Mouse (Mus musculus): Measurements from ENCODE around the gene Sgo1. TPM values are rescaled to one million over a fixed set of nuclear protein-coding genes. Genes with fewer than 3 reads are reported as not detected.

Sgo1 gene
- polyA plus RNA-seq, 1 experiment from 2014 or later: 54.4 TPM

- H3K36me3 ChIP-seq (ENCODE audit: control insufficient read depth, insufficient read depth, low read length): no peaks in the 10 kb centered on the region
- DNase-seq (ENCODE audit: low spot score): no peak
- WGBS: 80% methylated on average over 5 of the region's 5 CpGs
- H3K4me2 ChIP-seq (ENCODE audit: low read depth, severe bottlenecking): no peak overlapping the region
- H3K9me3 ChIP-seq (ENCODE audit: control insufficient read depth, low read length): no peaks in the 10 kb centered on the region
- ATAC-seq (ENCODE audit: insufficient number of reproducible peaks, low FRiP score, low TSS enrichment, low read depth): no peak
- H3K27me3 ChIP-seq (ENCODE audit: control insufficient read depth, insufficient read depth, low read length): no peaks in the 10 kb centered on the region
- no peak overlapping the region for H3K27ac ChIP-seq (replicated peaks; ENCODE audit: low read depth, low read length)
- H3K4me1 ChIP-seq (ENCODE audit: control insufficient read depth, insufficient read depth, low read length): no peaks in the 10 kb centered on the region
- no peak overlapping the region for H3K9ac ChIP-seq (ENCODE audit: low read length)
- H3K4me3 ChIP-seq (ENCODE audit: low read depth, low read length): no peak overlapping the region
Measured at GRCm38 (mm10) chr17:53628131-53628530, 61.0 kb downstream of the Sgo1 start.

GRCm38 (mm10) chr17:53627497-53627896 is 61.6 kb downstream of the Sgo1 start:
- Histone ChIP-seq H3K27ac (replicated peaks; ENCODE audit: low read depth, low read length) (no peak overlapping the region), H3K9me3 (ENCODE audit: control insufficient read depth, low read length) (no peaks in the 10 kb centered on the region), H3K27me3 (ENCODE audit: control insufficient read depth, insufficient read depth, low read length) (no peaks in the 10 kb centered on the region), H3K4me2 (ENCODE audit: low read depth, severe bottlenecking) (no peak overlapping the region), H3K36me3 (ENCODE audit: control insufficient read depth, insufficient read depth, low read length) (no peaks in the 10 kb centered on the region), H3K4me1 (ENCODE audit: control insufficient read depth, insufficient read depth, low read length) (no peaks in the 10 kb centered on the region), H3K4me3 (ENCODE audit: low read depth, low read length) (no peak overlapping the region), H3K9ac (ENCODE audit: low read length) (no peak overlapping the region)
- ATAC-seq (ENCODE audit: insufficient number of reproducible peaks, low FRiP score, low TSS enrichment, low read depth) (no peak), DNase-seq (ENCODE audit: low spot score) (no peak)
- 80% methylated on average over 4 of the region's 4 CpGs for WGBS

GRCm38 (mm10) chr17:53626160-53626559 is 63.0 kb downstream of the Sgo1 start:
- no peaks in the 10 kb centered on the region for H3K4me1 ChIP-seq (ENCODE audit: control insufficient read depth, insufficient read depth, low read length)
- WGBS: 81% methylated on average over 3 of the region's 3 CpGs
- no peak for DNase-seq (ENCODE audit: low spot score)
- H3K4me2 ChIP-seq (ENCODE audit: low read depth, severe bottlenecking): no peak overlapping the region
- ATAC-seq (ENCODE audit: insufficient number of reproducible peaks, low FRiP score, low TSS enrichment, low read depth): no peak
- no peaks in the 10 kb centered on the region for H3K9me3 ChIP-seq (ENCODE audit: control insufficient read depth, low read length)
- H3K4me3 ChIP-seq (ENCODE audit: low read depth, low read length): no peak overlapping the region
- H3K36me3 ChIP-seq (ENCODE audit: control insufficient read depth, insufficient read depth, low read length): no peaks in the 10 kb centered on the region
- no peak overlapping the region for H3K27ac ChIP-seq (replicated peaks; ENCODE audit: low read depth, low read length)
- no peak overlapping the region for H3K9ac ChIP-seq (ENCODE audit: low read length)
- H3K27me3 ChIP-seq (ENCODE audit: control insufficient read depth, insufficient read depth, low read length): no peaks in the 10 kb centered on the region

Other genes starting within 250 kb of the Sgo1 start
- gene Efhb, start 226.0 kb downstream of the Sgo1 start, polyA plus RNA-seq (2014; fragmentation: Nextera tagmentation; extraction: Ambion mirVana): 0.17 and 0.26 TPM in 2 replicates
- gene Rab5a, start 210.1 kb downstream of the Sgo1 start, polyA plus RNA-seq (2014; fragmentation: Nextera tagmentation; extraction: Ambion mirVana): 75.1 and 81.6 TPM in 2 replicates
- 0.16 and 0.23 TPM in 2 replicates for gene Pp2d1, start 149.9 kb downstream of the Sgo1 start, polyA plus RNA-seq (2014; fragmentation: Nextera tagmentation; extraction: Ambion mirVana)
- gene Kat2b, start 122.5 kb downstream of the Sgo1 start, polyA plus RNA-seq (2014; fragmentation: Nextera tagmentation; extraction: Ambion mirVana): 2.8 and 2.9 TPM in 2 replicates
- not detected in 2 replicates for gene Sult1c2, start 157.0 kb upstream of the Sgo1 start, polyA plus RNA-seq (2014; fragmentation: Nextera tagmentation; extraction: Ambion mirVana)

All from limb, embryonic 11.5 days (tissue).